Mouse (Mus musculus) left cerebral cortex, postnatal 25 days (tissue): ENCODE results near the gene Gm37240. TPM values are rescaled to one million over a fixed set of nuclear protein-coding genes. Genes with fewer than 3 reads are reported as not detected.

Experiments used
- DNase-seq, 2 experiments: peaks; one replicate each; pipeline ENCODE4 v3.0.0; 2022; ENCODE audit warnings: low spot score in 2 of 2, mixed read lengths in 1 of 2
- intact Hi-C: fragments of 180-260 bp; cut with DNase I; formaldehyde crosslinking; loops from one replicate; pipeline ENCODE4 v1.15.1; 2025
- total RNA-seq, 2 experiments: library from RNA; stranded (reverse); gene quantifications; 2 replicates each; pipeline ENCODE4 v1.2.3; 2021

Gm37240 gene
- total RNA-seq, 2 experiments from 2014 or later, result 0.69 to 2.2 TPM

DNA sequence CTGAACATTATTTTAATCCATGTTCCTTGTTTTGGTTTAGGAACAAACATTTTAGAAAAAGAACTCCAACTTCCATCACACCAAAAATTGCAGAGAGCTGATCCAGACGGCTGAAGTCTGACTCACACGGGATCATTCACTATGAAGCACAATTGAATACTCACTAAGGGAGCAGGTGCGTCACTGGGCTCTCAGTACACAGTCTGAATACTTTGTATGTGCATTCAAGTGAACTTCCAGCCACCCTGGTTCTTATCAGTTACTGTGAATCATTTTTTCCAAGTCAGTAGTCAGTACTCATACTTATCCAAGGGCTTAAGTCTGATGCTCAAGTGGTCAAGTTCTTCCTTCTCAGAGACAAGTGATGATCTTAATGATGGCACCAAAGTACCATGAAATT lies 530.9 kb downstream of the Gm37240 start:
- intact Hi-C loops, result no loop called here

DNA sequence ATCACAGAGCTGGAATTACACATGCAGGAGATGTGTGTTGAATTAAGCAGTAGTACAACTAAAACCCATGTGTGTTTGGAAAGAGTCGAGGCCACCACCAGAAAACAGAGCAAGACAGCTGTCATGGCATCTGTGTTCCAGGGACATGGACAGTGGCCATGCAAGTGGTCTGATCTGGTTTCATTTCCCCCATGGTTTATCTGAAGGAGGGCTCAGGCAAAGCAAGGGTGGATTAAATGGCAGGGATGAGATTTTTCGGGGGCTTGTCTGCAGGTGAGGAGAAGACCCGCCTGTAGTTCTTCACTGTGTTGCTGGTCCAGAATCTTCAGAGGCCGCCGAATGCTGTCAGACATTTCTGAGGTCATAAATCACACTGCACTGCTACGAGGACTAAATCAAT lies 539.3 kb downstream of the Gm37240 start:
- intact Hi-C loops, result no loop called here
- no peak for DNase-seq

More for the DNA sequence above, 530.9 kb downstream of the Gm37240 start:
- no peak for DNase-seq

DNA sequence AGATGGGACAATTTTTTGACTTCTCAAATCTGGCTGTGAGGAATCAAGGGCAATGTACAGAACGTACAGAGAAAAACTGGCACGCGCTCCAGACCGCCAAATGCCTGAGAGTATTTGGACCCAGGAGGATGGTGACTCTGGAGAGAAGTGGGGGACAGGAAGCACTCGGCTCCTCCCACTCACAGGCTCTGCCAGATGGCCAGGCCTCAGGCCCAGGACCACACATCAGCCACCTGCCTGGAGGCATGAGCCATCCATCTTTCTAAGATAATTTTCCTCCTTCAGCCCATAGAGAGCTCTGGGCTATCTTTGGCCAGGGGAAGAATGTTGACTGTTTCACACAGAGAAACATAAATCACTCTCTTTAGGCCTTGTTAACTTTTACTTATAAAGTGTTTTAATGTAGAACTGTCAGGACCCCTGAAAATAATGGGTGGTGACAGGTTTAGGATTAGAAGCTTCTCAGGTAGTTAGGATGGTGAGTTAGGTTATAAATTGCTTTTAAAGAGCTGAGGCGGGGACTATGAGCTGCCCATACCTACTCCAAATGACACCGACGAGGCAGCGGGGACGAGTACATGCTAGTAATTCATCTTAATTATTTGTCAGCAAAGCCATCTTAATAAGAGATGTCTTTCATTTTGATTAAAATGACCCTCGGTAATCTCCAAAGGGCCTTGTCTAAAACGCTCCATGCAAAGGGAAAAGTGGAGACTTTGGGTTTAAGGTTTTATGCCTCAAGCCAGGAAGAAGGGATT lies 546.0 kb downstream of the Gm37240 start:
- peak in 1 of 2 experiments; percentile 82 for DNase-seq
- intact Hi-C loops, result loop anchor here (1.0 to 2.0 kb wide), 3 partner anchors 26 to 316 kb away; no protein-coding TSS in a partner anchor

DNA sequence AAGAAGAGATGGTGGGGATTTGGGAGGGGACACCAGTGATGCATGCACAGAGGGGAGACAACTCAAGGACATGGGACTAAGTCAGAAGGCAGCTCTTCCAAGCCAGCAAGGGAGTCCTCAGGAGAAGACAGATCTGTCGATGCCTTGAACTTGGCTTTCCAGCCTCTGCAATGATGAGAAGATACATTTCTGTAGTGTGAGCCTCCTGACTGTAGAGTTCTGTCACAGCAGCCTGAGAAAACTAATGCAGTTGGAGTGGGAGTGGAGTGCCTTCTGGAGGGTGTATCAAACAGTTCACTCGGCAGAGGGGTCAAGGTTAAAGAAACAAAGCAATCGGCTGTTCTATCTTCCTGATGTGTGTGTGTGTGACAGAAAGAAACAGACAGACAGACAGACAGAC lies 546.8 kb downstream of the Gm37240 start:
- DNase-seq, result no peak
- intact Hi-C loops, result loop anchor here (2.0 kb wide), 1 partner anchor 26 kb away; no protein-coding TSS in a partner anchor

DNA sequence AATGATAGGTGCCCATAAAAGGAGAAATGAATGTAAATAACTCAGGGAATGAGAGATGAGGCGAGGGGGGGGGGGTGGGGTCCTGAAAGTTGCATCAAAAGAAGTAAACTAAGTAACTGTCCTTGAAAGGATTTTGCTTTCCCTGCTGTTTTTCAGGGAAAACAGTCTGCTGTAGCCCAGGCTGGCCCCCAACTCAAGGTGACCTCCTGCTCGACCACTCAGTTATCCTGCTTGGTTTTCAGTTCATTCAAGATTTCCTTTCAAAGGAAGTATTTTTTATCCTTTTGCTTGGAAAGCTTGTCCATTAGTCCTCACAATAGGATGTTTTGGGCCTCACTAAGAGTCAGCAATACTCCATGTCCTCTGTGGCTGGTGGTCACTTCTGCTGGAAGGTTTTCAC lies 547.4 kb downstream of the Gm37240 start:
- no peak for DNase-seq
- intact Hi-C loops, result loop anchor here (2.0 kb wide), 1 partner anchor 25 kb away; no protein-coding TSS in a partner anchor

DNA sequence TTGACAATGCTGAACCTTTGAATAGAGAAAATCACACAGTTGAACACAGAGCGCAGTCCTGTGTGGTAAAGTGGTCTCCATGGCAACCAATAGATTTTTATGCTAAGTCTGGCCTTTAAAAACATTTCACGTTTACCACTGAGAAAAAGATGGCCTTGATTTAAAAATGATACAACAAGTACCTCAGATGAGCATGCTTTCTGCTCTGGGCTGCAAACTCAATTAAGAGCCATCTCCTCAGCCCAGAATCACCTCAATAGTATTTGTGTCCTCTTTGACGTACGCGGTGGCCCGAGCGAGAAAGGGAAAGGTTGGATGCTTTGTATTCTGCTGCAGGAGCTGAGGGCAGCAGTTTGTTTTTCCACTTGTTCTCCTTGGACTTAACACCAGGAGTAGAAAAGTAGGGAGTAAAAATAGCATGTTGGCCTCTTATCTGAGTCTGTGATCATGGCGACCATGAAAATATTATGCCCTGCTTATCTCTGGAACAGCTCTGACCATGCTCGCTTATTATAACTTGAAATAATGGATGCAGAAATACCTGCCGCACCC lies 548.0 kb downstream of the Gm37240 start:
- peak in 1 of 2 experiments; percentile 58 for DNase-seq

DNA sequence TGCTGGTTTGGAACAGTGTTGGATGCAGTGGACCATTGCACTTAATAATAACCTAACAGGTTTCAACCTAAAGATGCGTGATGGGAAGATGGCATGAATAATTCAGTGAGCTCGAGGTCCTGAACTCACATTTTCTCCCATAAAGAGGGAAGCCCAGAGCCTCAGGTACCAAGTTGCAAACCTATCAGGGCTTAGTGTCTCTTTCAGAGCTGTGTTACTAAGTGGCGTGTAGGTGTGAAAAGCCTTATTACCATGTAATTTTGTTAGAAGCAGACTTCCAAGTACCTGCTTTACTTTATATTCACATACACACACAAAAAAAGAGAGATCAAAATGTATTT lies 548.6 kb downstream of the Gm37240 start:
- intact Hi-C loops, result no loop called here
- no peak for DNase-seq

More for the DNA sequence above, 548.0 kb downstream of the Gm37240 start:
- intact Hi-C loops, result no loop called here

DNA sequence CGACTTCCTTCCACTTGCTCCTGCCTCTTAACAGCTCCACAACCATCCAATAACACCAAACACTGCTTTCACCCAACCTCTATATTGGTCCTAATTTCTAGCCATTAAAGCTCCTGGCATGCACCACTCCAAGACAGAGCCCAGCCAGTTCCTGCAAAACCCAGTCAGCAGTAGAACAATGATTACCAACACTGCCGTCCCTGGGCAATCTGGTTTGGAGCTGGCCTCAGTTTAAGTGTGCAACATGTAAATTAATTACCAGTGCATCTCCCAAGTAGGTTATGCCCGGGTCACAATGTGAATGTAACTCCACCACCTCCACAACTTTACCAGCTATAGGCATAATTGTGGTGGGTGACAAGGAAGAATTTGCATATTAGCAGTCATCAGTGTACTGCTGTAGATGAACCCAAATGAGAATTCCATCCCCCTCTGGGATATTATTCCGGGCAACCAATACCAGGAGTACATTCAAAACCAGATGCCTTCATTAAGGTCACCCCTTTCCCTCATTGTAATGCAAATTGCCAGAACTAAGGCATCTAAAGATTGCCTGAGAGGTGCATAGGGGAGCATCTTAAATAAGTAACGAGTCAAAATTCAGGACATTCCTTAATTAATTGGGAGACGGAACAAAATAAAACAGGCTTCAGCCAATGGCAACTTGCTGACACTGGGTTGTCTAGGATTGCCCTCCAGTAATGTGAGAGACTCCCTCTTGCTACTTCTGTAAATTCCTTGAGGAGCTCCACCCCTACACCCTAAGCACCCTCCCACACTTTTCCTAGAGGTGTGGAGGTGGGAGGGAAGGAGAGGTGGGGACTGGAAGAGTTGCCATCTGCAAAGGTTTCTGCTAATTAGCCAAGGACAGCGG lies 549.2 kb downstream of the Gm37240 start:
- DNase-seq, result no peak
- intact Hi-C loops, result no loop called here

DNA sequence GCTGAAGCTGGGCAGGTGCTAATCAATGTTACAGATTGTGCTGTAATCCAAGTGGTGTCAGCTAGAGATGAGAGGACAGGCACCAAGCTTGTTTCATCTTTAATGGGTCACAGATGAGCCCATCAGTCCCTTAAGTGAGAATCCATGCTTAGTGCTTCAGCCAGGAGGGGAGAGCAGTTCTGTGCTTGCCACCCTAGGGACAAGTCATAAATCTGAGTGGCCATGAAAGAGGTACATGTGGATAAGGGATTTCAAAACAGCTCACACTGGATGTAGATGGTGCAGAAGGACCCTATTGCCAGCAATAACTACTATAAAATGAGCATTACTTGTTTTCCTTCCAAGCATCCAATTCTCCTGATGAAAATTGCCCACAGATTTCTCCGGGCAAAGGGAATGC lies 551.8 kb downstream of the Gm37240 start:
- intact Hi-C loops, result no loop called here
- no peak for DNase-seq

DNA sequence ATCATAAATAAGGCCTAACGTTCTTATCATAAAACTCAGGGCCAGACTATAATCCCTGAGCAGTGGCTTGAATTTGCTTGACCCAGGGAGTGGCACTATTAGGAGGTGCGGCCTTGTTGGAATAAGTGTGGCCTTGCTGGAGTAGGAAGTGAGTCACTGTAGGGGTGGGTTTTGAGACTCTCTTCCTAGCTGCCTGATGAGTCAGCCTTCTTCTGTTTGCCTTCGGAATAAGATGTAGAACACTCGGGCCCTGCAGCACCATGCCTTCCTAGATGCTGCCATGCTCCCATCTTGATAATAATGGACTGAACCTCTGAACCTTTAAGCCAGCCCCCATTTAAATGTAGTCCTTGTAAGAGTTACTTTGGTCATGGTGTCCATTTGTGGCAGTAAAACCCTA lies 555.0 kb downstream of the Gm37240 start:
- intact Hi-C loops, result no loop called here
- DNase-seq, result no peak

DNA sequence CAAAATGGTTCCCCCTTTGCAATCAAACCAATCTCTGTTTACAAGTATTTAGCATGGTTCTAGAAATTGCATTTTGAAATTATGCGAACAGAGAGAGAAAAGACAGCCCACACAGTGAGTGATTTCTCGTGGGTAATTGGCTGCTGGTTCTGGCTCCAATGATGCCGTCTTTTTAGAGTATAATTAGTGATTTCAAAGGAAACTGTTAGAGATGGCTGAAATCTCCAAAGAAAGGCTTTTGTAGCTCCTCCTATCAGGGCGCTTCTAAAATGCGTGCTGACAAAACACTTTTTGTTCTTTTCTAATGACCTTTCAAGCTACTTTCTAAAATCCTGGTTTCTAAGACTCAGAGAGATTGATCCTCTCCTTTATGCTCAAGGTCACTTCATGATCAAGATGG lies 569.1 kb downstream of the Gm37240 start:
- intact Hi-C loops, result loop anchor here (10.0 kb wide), 1 partner anchor 333 kb away; no protein-coding TSS in a partner anchor
- DNase-seq, result peak in 1 of 2 experiments; percentile 71

DNA sequence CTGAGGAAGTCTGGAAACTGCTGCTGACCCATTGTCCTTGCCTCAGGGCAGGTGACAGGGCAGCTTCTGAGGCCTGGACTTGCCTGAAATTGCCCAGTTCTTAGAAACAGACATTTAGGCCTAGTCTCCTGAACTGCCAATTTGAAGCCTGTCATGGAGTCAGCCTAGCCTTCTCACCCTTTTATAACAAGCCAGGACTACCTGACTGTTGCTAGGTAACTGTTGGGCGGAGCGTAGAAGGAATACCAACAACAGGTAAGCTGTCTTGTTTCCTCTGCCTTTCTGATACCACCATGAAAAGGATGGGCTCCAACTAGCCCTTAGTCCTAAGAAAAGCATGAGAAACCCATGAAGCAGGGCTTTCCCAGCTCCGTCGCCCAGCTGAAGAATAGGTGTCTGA lies 570.0 kb downstream of the Gm37240 start:
- intact Hi-C loops, result loop anchor here (10.0 kb wide), 1 partner anchor 333 kb away; no protein-coding TSS in a partner anchor
- no peak for DNase-seq

DNA sequence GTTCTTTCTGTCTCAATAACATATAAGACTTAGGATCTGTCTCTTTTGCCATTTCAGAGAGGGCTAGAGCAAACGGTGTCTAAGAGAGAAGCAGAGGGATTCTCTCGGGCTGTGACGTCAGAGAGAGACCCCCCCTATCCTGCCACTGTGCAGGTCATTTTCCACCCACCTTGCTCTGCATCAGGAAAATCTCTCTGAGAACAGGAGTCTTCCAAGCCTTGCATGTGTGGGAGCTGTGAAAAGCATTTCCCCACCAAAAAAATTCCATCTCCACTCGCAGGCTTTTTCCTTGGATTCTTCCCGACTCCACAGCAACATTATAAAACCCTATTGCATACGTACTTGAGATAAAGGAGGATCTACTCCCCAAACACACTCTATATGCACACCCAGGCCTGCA lies 572.4 kb downstream of the Gm37240 start:
- intact Hi-C loops, result loop anchor here (2.0 to 10.0 kb wide), 4 partner anchors 26 to 378 kb away; no protein-coding TSS in a partner anchor
- DNase-seq, result peak in 1 of 2 experiments; percentile 93

DNA sequence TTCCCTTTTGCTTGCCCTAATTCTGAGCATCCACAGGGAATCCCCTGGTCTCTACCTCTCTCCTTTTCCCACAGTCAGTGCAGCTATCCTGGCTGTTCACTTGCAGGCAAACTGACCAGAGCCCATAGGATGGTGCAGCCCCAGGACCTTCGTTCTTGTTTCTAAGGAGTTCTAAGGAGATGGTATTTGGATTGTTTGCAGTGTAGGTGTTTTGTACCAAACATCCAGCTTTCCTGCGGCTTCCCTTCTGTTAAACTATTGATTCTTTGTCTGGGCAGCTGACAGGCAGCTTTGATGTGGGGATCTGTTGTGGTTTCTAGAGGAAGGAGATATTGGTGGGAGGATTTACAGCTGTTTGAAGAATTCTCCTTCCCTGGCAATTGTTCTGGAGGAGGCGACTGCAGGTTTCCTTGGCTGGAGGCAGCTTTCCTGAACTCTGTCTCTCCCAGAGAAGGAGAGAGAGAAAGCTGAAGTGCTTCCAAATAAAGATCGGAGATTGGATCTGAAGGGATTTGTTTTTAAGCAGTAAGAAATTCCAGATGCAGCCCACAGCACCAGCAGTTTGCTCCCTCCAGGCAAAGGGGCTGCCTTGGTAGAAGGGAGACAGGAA lies 573.6 kb downstream of the Gm37240 start:
- DNase-seq, result no peak
- intact Hi-C loops, result loop anchor here (2.0 to 10.0 kb wide), 4 partner anchors 27 to 376 kb away; no protein-coding TSS in a partner anchor

DNA sequence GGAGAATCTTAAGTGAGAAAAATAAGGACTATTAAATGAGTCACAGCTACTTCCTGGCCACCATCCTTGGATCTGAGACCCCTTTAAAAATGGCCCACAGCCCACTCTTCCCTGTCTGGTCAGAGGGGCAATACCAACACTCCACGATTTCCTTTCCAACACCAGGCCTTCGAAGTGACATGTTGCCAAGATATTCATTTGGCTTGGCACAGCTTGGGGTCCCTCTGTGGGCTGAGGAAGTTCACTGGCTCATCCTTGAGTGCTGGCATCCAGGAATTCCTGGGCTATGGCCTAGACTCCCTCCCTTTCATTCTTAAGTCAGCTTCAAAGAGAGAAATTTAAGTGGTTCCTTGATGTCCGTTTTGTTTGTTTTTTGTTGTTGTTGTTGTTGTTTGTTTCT lies 576.1 kb downstream of the Gm37240 start:
- no peak for DNase-seq
- intact Hi-C loops, result loop anchor here (2.0 to 10.0 kb wide), 8 partner anchors 58 to 374 kb away; no protein-coding TSS in a partner anchor

DNA sequence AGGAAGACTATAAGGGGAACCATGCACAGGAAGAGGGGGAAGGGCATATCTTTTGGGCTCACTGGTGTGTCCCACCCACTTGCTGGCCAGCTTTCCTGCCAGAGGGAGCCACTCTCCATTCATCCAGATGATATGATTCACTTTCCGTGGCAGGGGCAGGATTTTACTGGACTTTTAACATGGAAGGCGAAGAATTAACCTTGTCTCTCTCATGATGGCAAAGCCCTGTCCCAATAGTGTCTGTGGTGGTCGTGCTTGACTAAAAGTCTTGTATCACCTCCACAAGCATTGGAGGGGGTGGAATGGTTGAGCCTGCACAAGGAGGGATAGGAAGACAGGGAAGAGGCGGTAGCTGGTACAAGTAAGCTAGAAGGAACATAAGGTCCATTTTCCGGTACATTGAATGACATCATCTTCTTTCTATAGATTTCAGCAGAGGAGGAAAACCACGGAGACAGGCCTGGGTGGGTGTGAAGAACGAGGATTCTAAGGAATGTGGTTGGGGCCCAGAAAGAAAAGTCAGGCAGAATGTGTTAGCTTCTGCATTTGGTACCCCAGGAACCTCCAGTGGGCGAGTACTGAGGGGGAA lies 576.8 kb downstream of the Gm37240 start:
- peak; percentile 72 to 97 for DNase-seq
- intact Hi-C loops, result loop anchor here (1.0 to 10.0 kb wide), 12 partner anchors 45 to 373 kb away; no protein-coding TSS in a partner anchor

DNA sequence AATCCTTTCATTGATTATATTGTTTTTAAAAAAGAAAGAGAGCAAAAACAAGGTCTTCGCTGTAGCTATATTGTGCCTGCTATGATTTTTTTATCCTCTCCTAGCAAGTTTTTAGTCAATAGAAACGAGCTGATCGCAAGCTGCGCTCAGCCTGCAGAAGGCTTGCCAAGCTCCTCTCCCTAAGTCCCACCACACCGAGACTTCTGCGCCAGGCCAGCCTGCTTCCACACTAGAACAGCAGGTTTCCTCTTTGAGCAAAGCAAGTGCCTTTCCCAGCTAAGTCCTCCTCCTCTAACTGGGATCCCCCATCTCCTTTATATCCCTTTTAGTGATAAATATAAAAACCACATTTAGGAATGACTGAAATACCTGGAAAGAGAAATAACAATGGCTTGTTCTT lies 578.1 kb downstream of the Gm37240 start:
- peak in 1 of 2 experiments; percentile 86 for DNase-seq
- intact Hi-C loops, result no loop called here

DNA sequence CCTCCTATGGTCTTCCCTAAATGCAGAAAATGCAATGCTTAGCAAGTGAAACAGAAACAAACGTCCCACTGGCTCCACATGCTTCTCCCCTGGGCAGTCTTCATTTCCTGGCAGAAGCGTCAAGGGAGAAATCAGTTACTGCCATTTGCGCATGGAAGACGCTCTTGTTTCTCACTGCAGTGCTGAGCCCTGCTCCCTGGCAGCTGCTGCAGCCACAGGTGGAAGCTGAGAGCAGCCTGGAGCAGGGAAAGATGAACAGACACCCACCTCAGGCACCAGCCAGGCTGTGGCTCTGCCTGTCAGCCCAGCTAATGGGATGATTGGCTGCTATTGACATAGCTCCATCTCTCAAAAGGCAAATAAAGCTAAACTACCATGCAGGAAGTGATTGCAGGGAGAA lies 578.6 kb downstream of the Gm37240 start:
- DNase-seq, result peak in 1 of 2 experiments; percentile 53

DNA sequence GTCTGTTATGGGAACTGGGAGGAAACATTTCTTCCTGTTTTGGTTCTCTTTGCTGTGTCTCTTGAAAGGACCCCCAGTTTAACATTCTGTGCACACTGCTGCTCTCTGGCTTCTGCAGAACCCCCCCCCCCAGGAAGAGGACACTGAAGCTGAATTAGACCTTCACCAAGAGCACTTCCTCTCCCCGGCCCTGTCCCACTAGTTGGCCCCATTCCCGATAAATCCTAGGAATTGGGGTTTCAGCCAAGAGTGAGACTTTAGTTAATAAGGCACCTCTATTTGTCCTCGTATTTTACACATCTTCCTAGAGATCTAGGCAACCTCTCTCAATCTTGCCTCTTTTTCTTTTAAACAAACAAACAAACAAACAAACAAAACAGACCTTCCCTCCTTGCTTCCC lies 585.5 kb downstream of the Gm37240 start:
- intact Hi-C loops, result no loop called here
- DNase-seq, result no peak

More for the DNA sequence above, 578.6 kb downstream of the Gm37240 start:
- intact Hi-C loops, result no loop called here
